Mouse (Mus musculus): ENCODE measurements around the gene B3gntl1. TPM values are rescaled to one million over a fixed set of nuclear protein-coding genes. Genes with fewer than 3 reads are reported as not detected.

B3gntl1 gene
- polyA plus RNA-seq, 1 experiment from 2014 or later: 3.3 TPM

DNA sequence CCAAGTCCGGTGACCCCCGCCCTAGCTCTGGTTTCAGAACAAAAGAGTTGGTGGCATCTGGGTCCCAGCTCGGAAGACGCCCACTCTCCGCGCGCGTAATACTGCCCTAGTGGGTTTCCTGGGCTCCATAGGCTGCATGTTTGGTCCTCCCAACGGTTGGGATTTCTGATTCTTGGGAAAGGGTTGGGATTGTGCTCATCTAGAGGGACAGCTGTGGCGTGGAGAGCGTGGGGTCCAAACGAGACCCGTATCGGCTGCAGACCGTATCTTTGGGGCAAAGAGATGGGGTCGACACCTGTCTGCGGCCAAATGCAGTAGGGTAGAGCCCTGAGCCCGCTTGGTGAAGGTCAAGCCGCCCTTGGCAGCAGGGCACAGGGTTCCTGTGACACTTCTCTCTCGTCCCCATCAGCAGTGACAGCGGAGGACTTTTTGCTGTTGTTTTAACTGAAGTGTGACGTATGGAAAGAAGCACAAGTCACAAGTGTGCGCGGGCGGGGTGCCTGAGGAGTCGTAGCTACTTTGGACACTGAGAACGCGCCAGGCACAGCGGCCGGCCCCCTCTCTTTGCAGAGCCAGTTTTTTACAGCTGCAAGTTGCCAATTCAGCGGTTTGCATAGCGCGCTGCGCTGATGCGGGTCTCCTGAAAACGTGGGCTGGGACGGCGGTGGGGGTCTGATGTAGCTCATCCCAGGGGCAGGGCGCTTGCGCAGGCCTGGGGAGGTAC is 30.1 kb upstream of the B3gntl1 start:
- peak; percentile 72 for DNase-seq (ENCODE audit: low spot score)

GRCm38 (mm10) chr11:121702111-121702894 is 29.4 kb upstream of the B3gntl1 start:
- TF ChIP-seq EP300 (optimal IDR thresholded peaks at IDR 0.05) (no peak), CTCF (IDR thresholded peaks at IDR 0.05; ENCODE audit: low read depth) (peak; percentile 24; the same call in 1 of the 2 replicates)
- H3K4me3 ChIP-seq (ENCODE audit: low read depth, low read length): peak overlapping the region; percentile 75
- no peaks in the 10 kb centered on the region for H3K9me3 ChIP-seq (ENCODE audit: control insufficient read depth, low read length)
- H3K36me3 ChIP-seq (ENCODE audit: control insufficient read depth, insufficient read depth, low read length): no peaks in the 10 kb centered on the region
- H3K27me3 ChIP-seq (ENCODE audit: control insufficient read depth, insufficient read depth, low read length): no peaks in the 10 kb centered on the region
- no peaks in the 10 kb centered on the region; the same call in 1 of the 2 replicates for H3K4me1 ChIP-seq (replicated peaks; ENCODE audit: control insufficient read depth, insufficient read depth)
- H3K9ac ChIP-seq (ENCODE audit: low read length): peak overlapping the region; percentile 74
- peak overlapping the region; percentile 81 for H3K27ac ChIP-seq (replicated peaks)
- under 1% methylated on average over 66 of the region's 69 CpGs for WGBS
- peak overlapping the region; percentile 97 for H3K4me2 ChIP-seq (replicated peaks; ENCODE audit: low read depth)
- ATAC-seq (ENCODE audit: low FRiP score, low TSS enrichment) (peak; percentile 94), DNase-seq (ENCODE audit: low spot score) (peak; percentile 95)

More for the DNA sequence above, 30.1 kb upstream of the B3gntl1 start:
- H3K9me3 ChIP-seq (ENCODE audit: control insufficient read depth, low read length): no peaks in the 10 kb centered on the region
- WGBS: under 1% methylated on average over 40 of the region's 40 CpGs
- peak overlapping the region; percentile 74 for H3K9ac ChIP-seq (ENCODE audit: low read length)
- TF ChIP-seq EP300 (optimal IDR thresholded peaks at IDR 0.05) (no peak), CTCF (IDR thresholded peaks at IDR 0.05; ENCODE audit: low read depth) (no peak)
- peak; percentile 7; the same call in 1 of the 2 replicates for ATAC-seq (ENCODE audit: low FRiP score, low TSS enrichment)
- no peaks in the 10 kb centered on the region for H3K27me3 ChIP-seq (ENCODE audit: control insufficient read depth, insufficient read depth, low read length)
- no peaks in the 10 kb centered on the region for H3K36me3 ChIP-seq (ENCODE audit: control insufficient read depth, insufficient read depth, low read length)
- H3K4me3 ChIP-seq (ENCODE audit: low read depth, low read length): peak overlapping the region; percentile 75
- peak overlapping the region; percentile 97 for H3K4me2 ChIP-seq (replicated peaks; ENCODE audit: low read depth)
- no peaks in the 10 kb centered on the region; the same call in 1 of the 2 replicates for H3K4me1 ChIP-seq (replicated peaks; ENCODE audit: control insufficient read depth, insufficient read depth)
- peak overlapping the region; percentile 81 for H3K27ac ChIP-seq (replicated peaks)

- Histone ChIP-seq H3K36me3 (ENCODE audit: control insufficient read depth, insufficient read depth, low read length) (no peaks in the 10 kb centered on the region), H3K4me2 (replicated peaks; ENCODE audit: low read depth) (peak within 1 kb of the TSS; percentile 97), H3K27ac (replicated peaks) (peak within 1 kb of the TSS; percentile 81), H3K9me3 (ENCODE audit: control insufficient read depth, low read length) (no peaks in the 10 kb centered on the region), H3K9ac (ENCODE audit: low read length) (peak within 1 kb of the TSS; percentile 74), H3K4me3 (ENCODE audit: low read depth, low read length) (peak within 1 kb of the TSS; percentile 75), H3K4me1 (replicated peaks; ENCODE audit: control insufficient read depth, insufficient read depth) (no peaks in the 10 kb centered on the region; the same call in 1 of the 2 replicates), H3K27me3 (ENCODE audit: control insufficient read depth, insufficient read depth, low read length) (no peaks in the 10 kb centered on the region)
- no peak for DNase-seq (ENCODE audit: low spot score)
- TF ChIP-seq CTCF (IDR thresholded peaks at IDR 0.05; ENCODE audit: low read depth): no peak
- no peak for TF ChIP-seq EP300 (optimal IDR thresholded peaks at IDR 0.05)
- ATAC-seq (ENCODE audit: low FRiP score, low TSS enrichment): no peak
- WGBS: 94% methylated on average over 5 of the region's 5 CpGs
Observed at GRCm38 (mm10) chr11:121701244-121701643, 28.3 kb upstream of the B3gntl1 start, which contains the start of gene Metrnl. TSS of gene Metrnl (plus strand) at chr11:121701544.

GRCm38 (mm10) chr11:121698381-121698955 is 25.5 kb upstream of the B3gntl1 start:
- WGBS: 81% methylated on average over 5 of the region's 5 CpGs
- H3K9me3 ChIP-seq (ENCODE audit: control insufficient read depth, low read length): no peaks in the 10 kb centered on the region
- no peak for DNase-seq (ENCODE audit: low spot score)
- H3K27ac ChIP-seq (replicated peaks): no peak overlapping the region
- H3K36me3 ChIP-seq (ENCODE audit: control insufficient read depth, insufficient read depth, low read length): no peaks in the 10 kb centered on the region
- H3K4me2 ChIP-seq (replicated peaks; ENCODE audit: low read depth): no peak overlapping the region
- H3K27me3 ChIP-seq (ENCODE audit: control insufficient read depth, insufficient read depth, low read length): no peaks in the 10 kb centered on the region
- no peak overlapping the region for H3K4me3 ChIP-seq (ENCODE audit: low read depth, low read length)
- no peak overlapping the region for H3K9ac ChIP-seq (ENCODE audit: low read length)
- TF ChIP-seq EP300 (optimal IDR thresholded peaks at IDR 0.05): no peak
- no peak for TF ChIP-seq CTCF (IDR thresholded peaks at IDR 0.05; ENCODE audit: low read depth)
- H3K4me1 ChIP-seq (replicated peaks; ENCODE audit: control insufficient read depth, insufficient read depth): no peaks in the 10 kb centered on the region; the same call in 1 of the 2 replicates
- ATAC-seq (ENCODE audit: low FRiP score, low TSS enrichment): no peak

GRCm38 (mm10) chr11:121697271-121697670 is 24.3 kb upstream of the B3gntl1 start:
- H3K36me3 ChIP-seq (ENCODE audit: control insufficient read depth, insufficient read depth, low read length): no peaks in the 10 kb centered on the region
- H3K4me3 ChIP-seq (ENCODE audit: low read depth, low read length): no peak overlapping the region
- H3K4me2 ChIP-seq (replicated peaks; ENCODE audit: low read depth): no peak overlapping the region
- WGBS: 86% methylated on average over 4 of the region's 4 CpGs
- no peaks in the 10 kb centered on the region for H3K27me3 ChIP-seq (ENCODE audit: control insufficient read depth, insufficient read depth, low read length)
- H3K4me1 ChIP-seq (replicated peaks; ENCODE audit: control insufficient read depth, insufficient read depth): no peaks in the 10 kb centered on the region
- no peak overlapping the region for H3K9ac ChIP-seq (ENCODE audit: low read length)
- no peaks in the 10 kb centered on the region for H3K9me3 ChIP-seq (ENCODE audit: control insufficient read depth, low read length)
- no peak for TF ChIP-seq EP300 (optimal IDR thresholded peaks at IDR 0.05)
- no peak for TF ChIP-seq CTCF (IDR thresholded peaks at IDR 0.05; ENCODE audit: low read depth)
- ATAC-seq (ENCODE audit: low FRiP score, low TSS enrichment): no peak
- no peak for DNase-seq (ENCODE audit: low spot score)
- no peak overlapping the region for H3K27ac ChIP-seq (replicated peaks)
